In genomic region chr13:47896646-47897045, GRCm38 (mm10) we compare ENCODE assay signal across 21 mouse cellular contexts.
"Had no signal": no experiment of that assay in that cellular context is flagged by ENCODE, and none has a peak within 500 bp of the region (broad histone marks: within the 10 kb centered on the region; RNA-seq: fewer than 3 reads in every experiment).

No protein-coding gene starts in this region.

- H3K36me3 ChIP-seq: limb, embryonic 12.5 days; limb, embryonic 15.5 days; midbrain, embryonic 12.5 days; midbrain, embryonic 15.5 days; neural tube, embryonic 13.5 days had no signal

- H3K9me3 ChIP-seq: limb, embryonic 15.5 days; midbrain, embryonic 12.5 days; midbrain, embryonic 15.5 days had no signal

- DNase-seq: kidney, adult 2 months; kidney, postnatal 25 days; left cerebral cortex, postnatal 4 days; liver, postnatal 0 days; lung, embryonic 14.5 days; right cerebral cortex, postnatal 25 days; thymus, adult 18-20 months; thymus, postnatal 36 days had no signal

- H3K27me3 ChIP-seq: limb, embryonic 12.5 days; limb, embryonic 15.5 days; midbrain, embryonic 12.5 days; midbrain, embryonic 15.5 days; neural tube, embryonic 13.5 days had no signal

- ATAC-seq: intestine, postnatal 0 days; liver, postnatal 0 days; lung, postnatal 0 days; midbrain, embryonic 15.5 days had no signal

- H3K4me1 ChIP-seq: limb, embryonic 12.5 days; limb, embryonic 15.5 days; neural tube, embryonic 13.5 days had no signal

- H3K4me2 ChIP-seq: limb, embryonic 12.5 days; limb, embryonic 15.5 days; liver, embryonic 11.5 days; lung, embryonic 14.5 days; midbrain, embryonic 12.5 days; midbrain, embryonic 15.5 days; neural tube, embryonic 13.5 days had no signal

- H3K4me3 ChIP-seq: layer of hippocampus, adult 2 months; limb, embryonic 12.5 days; limb, embryonic 15.5 days; midbrain, embryonic 12.5 days; midbrain, embryonic 15.5 days; myocyte; neural tube, embryonic 13.5 days had no signal

- H3K9ac ChIP-seq: limb, embryonic 12.5 days; limb, embryonic 15.5 days; liver, embryonic 14.5 days; liver, postnatal 0 days; lung, embryonic 14.5 days; midbrain, embryonic 12.5 days; midbrain, embryonic 15.5 days; neural tube, embryonic 13.5 days had no signal

- H3K27ac ChIP-seq: kidney, postnatal 0 days; layer of hippocampus, adult 2 months; limb, embryonic 12.5 days; limb, embryonic 15.5 days; liver, embryonic 14.5 days; macrophage; midbrain, embryonic 12.5 days; neural tube, embryonic 13.5 days had no signal
